Mouse (Mus musculus): ENCODE results near the gene Abcb8. TPM values are rescaled to one million over a fixed set of nuclear protein-coding genes. Genes with fewer than 3 reads are reported as not detected.

Abcb8 gene
- polyA plus RNA-seq, 1 experiment from 2014 or later = 53.7 TPM

GRCm38 (mm10) chr5:24378700-24379099 is 14.8 kb upstream of the Abcb8 start:
- H3K9me3 ChIP-seq (ENCODE audit: control insufficient read depth, low read length) = no peaks in the 10 kb centered on the region
- no peak overlapping the region for H3K4me2 ChIP-seq (ENCODE audit: low read length)
- no peaks in the 10 kb centered on the region for H3K36me3 ChIP-seq (ENCODE audit: control insufficient read depth, insufficient read depth, low read length)
- no peak overlapping the region for H3K27ac ChIP-seq (ENCODE audit: low read depth, low read length)
- ATAC-seq = no peak
- H3K9ac ChIP-seq (ENCODE audit: low read depth, low read length) = no peak overlapping the region
- peaks cover 3% of the 10 kb centered on the region for H3K4me1 ChIP-seq (ENCODE audit: control insufficient read depth, insufficient read depth, low read depth, low read length)
- no peaks in the 10 kb centered on the region for H3K27me3 ChIP-seq (replicated peaks; ENCODE audit: control insufficient read depth, insufficient read depth, low read length)
- H3K4me3 ChIP-seq (ENCODE audit: low read length) = no peak overlapping the region
- 75% methylated on average over 2 of the region's 2 CpGs for WGBS

GRCm38 (mm10) chr5:24379501-24379900 is 14.0 kb upstream of the Abcb8 start:
- Histone ChIP-seq H3K4me3 (ENCODE audit: low read length) (no peak overlapping the region), H3K27me3 (replicated peaks; ENCODE audit: control insufficient read depth, insufficient read depth, low read length) (no peaks in the 10 kb centered on the region), H3K4me2 (ENCODE audit: low read length) (no peak overlapping the region), H3K36me3 (ENCODE audit: control insufficient read depth, insufficient read depth, low read length) (no peaks in the 10 kb centered on the region), H3K9me3 (ENCODE audit: control insufficient read depth, low read length) (no peaks in the 10 kb centered on the region), H3K27ac (ENCODE audit: low read depth, low read length) (no peak overlapping the region), H3K4me1 (ENCODE audit: control insufficient read depth, insufficient read depth, low read depth, low read length) (peaks cover 11% of the 10 kb centered on the region), H3K9ac (ENCODE audit: low read depth, low read length) (no peak overlapping the region)
- ATAC-seq = no peak
- 79% methylated on average over 4 of the region's 4 CpGs for WGBS

GRCm38 (mm10) chr5:24380499-24380898 is 13.0 kb upstream of the Abcb8 start:
- H3K36me3 ChIP-seq (ENCODE audit: control insufficient read depth, insufficient read depth, low read length) = no peaks in the 10 kb centered on the region
- no peaks in the 10 kb centered on the region for H3K9me3 ChIP-seq (ENCODE audit: control insufficient read depth, low read length)
- ATAC-seq = no peak
- H3K4me1 ChIP-seq (ENCODE audit: control insufficient read depth, insufficient read depth, low read depth, low read length) = peaks cover 11% of the 10 kb centered on the region
- no peak overlapping the region for H3K9ac ChIP-seq (ENCODE audit: low read depth, low read length)
- no peaks in the 10 kb centered on the region for H3K27me3 ChIP-seq (replicated peaks; ENCODE audit: control insufficient read depth, insufficient read depth, low read length)
- no peak overlapping the region for H3K4me3 ChIP-seq (ENCODE audit: low read length)
- H3K4me2 ChIP-seq (ENCODE audit: low read length) = no peak overlapping the region
- WGBS = 90% methylated on average over 4 of the region's 4 CpGs
- no peak overlapping the region for H3K27ac ChIP-seq (ENCODE audit: low read depth, low read length)

- WGBS = 74% methylated on average over 6 of the region's 6 CpGs
- no peaks in the 10 kb centered on the region for H3K36me3 ChIP-seq (ENCODE audit: control insufficient read depth, insufficient read depth, low read length)
Observed at GRCm38 (mm10) chr5:24381486-24381885, 12.0 kb upstream of the Abcb8 start.

GRCm38 (mm10) chr5:24381988-24382387 is 11.5 kb upstream of the Abcb8 start:
- no peaks in the 10 kb centered on the region for H3K9me3 ChIP-seq (ENCODE audit: control insufficient read depth, low read length)
- H3K4me2 ChIP-seq (ENCODE audit: low read length) = no peak overlapping the region
- H3K27me3 ChIP-seq (replicated peaks; ENCODE audit: control insufficient read depth, insufficient read depth, low read length) = 0 out of 2 replicates have a peak, but pooled peaks cover 2% of the 10 kb centered on the region
- no peak overlapping the region for H3K27ac ChIP-seq (ENCODE audit: low read depth, low read length)
- no peak overlapping the region for H3K9ac ChIP-seq (ENCODE audit: low read depth, low read length)
- no peak overlapping the region for H3K4me3 ChIP-seq (ENCODE audit: low read length)
- no peaks in the 10 kb centered on the region for H3K36me3 ChIP-seq (ENCODE audit: control insufficient read depth, insufficient read depth, low read length)
- peaks cover 14% of the 10 kb centered on the region for H3K4me1 ChIP-seq (ENCODE audit: control insufficient read depth, insufficient read depth, low read depth, low read length)
- no peak for ATAC-seq
- WGBS = 73% methylated on average over 2 of the region's 2 CpGs

More at GRCm38 (mm10) chr5:24381486-24381885, 12.0 kb upstream of the Abcb8 start:
- Histone ChIP-seq H3K4me2 (ENCODE audit: low read length) (no peak overlapping the region), H3K4me3 (ENCODE audit: low read length) (no peak overlapping the region), H3K9ac (ENCODE audit: low read depth, low read length) (no peak overlapping the region), H3K4me1 (ENCODE audit: control insufficient read depth, insufficient read depth, low read depth, low read length) (peaks cover 11% of the 10 kb centered on the region), H3K27ac (ENCODE audit: low read depth, low read length) (no peak overlapping the region), H3K9me3 (ENCODE audit: control insufficient read depth, low read length) (no peaks in the 10 kb centered on the region), H3K27me3 (replicated peaks; ENCODE audit: control insufficient read depth, insufficient read depth, low read length) (0 out of 2 replicates have a peak, but pooled peaks cover 2% of the 10 kb centered on the region)
- no peak for ATAC-seq

- 0 out of 2 replicates have a peak, but pooled peaks cover 2% of the 10 kb centered on the region for H3K27me3 ChIP-seq (replicated peaks; ENCODE audit: control insufficient read depth, insufficient read depth, low read length)
- under 1% methylated on average over 34 of the region's 34 CpGs for WGBS
- H3K4me3 ChIP-seq (ENCODE audit: low read length) = peak overlapping the region; percentile 54
- ATAC-seq = peak; percentile 86
- peak overlapping the region; percentile 78 for H3K27ac ChIP-seq (ENCODE audit: low read depth, low read length)
- peak overlapping the region; percentile 77 for H3K9ac ChIP-seq (ENCODE audit: low read depth, low read length)
- H3K9me3 ChIP-seq (ENCODE audit: control insufficient read depth, low read length) = no peaks in the 10 kb centered on the region
- H3K4me1 ChIP-seq (ENCODE audit: control insufficient read depth, insufficient read depth, low read depth, low read length) = peaks cover 26% of the 10 kb centered on the region
- no peaks in the 10 kb centered on the region for H3K36me3 ChIP-seq (ENCODE audit: control insufficient read depth, insufficient read depth, low read length)
- peak overlapping the region; percentile 82 for H3K4me2 ChIP-seq (ENCODE audit: low read length)
Observed at GRCm38 (mm10) chr5:24383026-24383859, 10.2 kb upstream of the Abcb8 start.

GRCm38 (mm10) chr5:24384407-24384806 is 9.1 kb upstream of the Abcb8 start:
- peaks cover 6% of the 10 kb centered on the region for H3K27me3 ChIP-seq (replicated peaks; ENCODE audit: control insufficient read depth, insufficient read depth, low read length)

GRCm38 (mm10) chr5:24385374-24385773 is 8.1 kb upstream of the Abcb8 start:
- WGBS = 89% methylated on average over 5 of the region's 5 CpGs
- Histone ChIP-seq H3K9me3 (ENCODE audit: control insufficient read depth, low read length) (no peaks in the 10 kb centered on the region), H3K4me2 (ENCODE audit: low read length) (no peak overlapping the region), H3K4me3 (ENCODE audit: low read length) (no peak overlapping the region), H3K9ac (ENCODE audit: low read depth, low read length) (no peak overlapping the region), H3K36me3 (ENCODE audit: control insufficient read depth, insufficient read depth, low read length) (no peaks in the 10 kb centered on the region), H3K27ac (ENCODE audit: low read depth, low read length) (no peak overlapping the region), H3K27me3 (replicated peaks; ENCODE audit: control insufficient read depth, insufficient read depth, low read length) (peaks cover 8% of the 10 kb centered on the region), H3K4me1 (ENCODE audit: control insufficient read depth, insufficient read depth, low read depth, low read length) (peaks cover 29% of the 10 kb centered on the region)
- no peak for ATAC-seq

More at GRCm38 (mm10) chr5:24384407-24384806, 9.1 kb upstream of the Abcb8 start:
- H3K4me1 ChIP-seq (ENCODE audit: control insufficient read depth, insufficient read depth, low read depth, low read length) = peaks cover 29% of the 10 kb centered on the region
- H3K27ac ChIP-seq (ENCODE audit: low read depth, low read length) = no peak overlapping the region
- H3K36me3 ChIP-seq (ENCODE audit: control insufficient read depth, insufficient read depth, low read length) = no peaks in the 10 kb centered on the region
- no peak overlapping the region for H3K4me3 ChIP-seq (ENCODE audit: low read length)
- WGBS = 65% methylated on average over 6 of the region's 6 CpGs
- peak overlapping the region; percentile 82 for H3K4me2 ChIP-seq (ENCODE audit: low read length)
- no peak for ATAC-seq
- no peak overlapping the region for H3K9ac ChIP-seq (ENCODE audit: low read depth, low read length)
- H3K9me3 ChIP-seq (ENCODE audit: control insufficient read depth, low read length) = no peaks in the 10 kb centered on the region

GRCm38 (mm10) chr5:24385887-24386550 is 7.4 kb upstream of the Abcb8 start:
- peaks cover 8% of the 10 kb centered on the region for H3K27me3 ChIP-seq (replicated peaks; ENCODE audit: control insufficient read depth, insufficient read depth, low read length)
- no peaks in the 10 kb centered on the region for H3K36me3 ChIP-seq (ENCODE audit: control insufficient read depth, insufficient read depth, low read length)

More at GRCm38 (mm10) chr5:24385887-24386550, 7.4 kb upstream of the Abcb8 start:
- WGBS = 82% methylated on average over 10 of the region's 10 CpGs
- ATAC-seq = no peak
- Histone ChIP-seq H3K27ac (ENCODE audit: low read depth, low read length) (no peak overlapping the region), H3K9ac (ENCODE audit: low read depth, low read length) (no peak overlapping the region), H3K4me1 (ENCODE audit: control insufficient read depth, insufficient read depth, low read depth, low read length) (peaks cover 29% of the 10 kb centered on the region), H3K4me2 (ENCODE audit: low read length) (no peak overlapping the region; the same call in 1 of the 2 replicates), H3K9me3 (ENCODE audit: control insufficient read depth, low read length) (no peaks in the 10 kb centered on the region), H3K4me3 (ENCODE audit: low read length) (no peak overlapping the region)
